Mouse (Mus musculus) heart, postnatal 0 days (tissue): Measurements from ENCODE around the gene Acp5.
A peak's percentile ranks its signal among the peaks of the same experiment; 100 is the strongest.

Experiments
- CTCF ChIP-seq: IDR thresholded peaks from 2 replicates; pipeline ENCODE4 v1.5.1; 2016; ENCODE audit warnings: antibody characterized with exemption, control low read depth, low read depth
- EP300 ChIP-seq: IDR thresholded peaks from 2 replicates; pipeline ENCODE4 v1.6.1; 2016; ENCODE audit warnings: antibody characterized with exemption, low read depth

DNA sequence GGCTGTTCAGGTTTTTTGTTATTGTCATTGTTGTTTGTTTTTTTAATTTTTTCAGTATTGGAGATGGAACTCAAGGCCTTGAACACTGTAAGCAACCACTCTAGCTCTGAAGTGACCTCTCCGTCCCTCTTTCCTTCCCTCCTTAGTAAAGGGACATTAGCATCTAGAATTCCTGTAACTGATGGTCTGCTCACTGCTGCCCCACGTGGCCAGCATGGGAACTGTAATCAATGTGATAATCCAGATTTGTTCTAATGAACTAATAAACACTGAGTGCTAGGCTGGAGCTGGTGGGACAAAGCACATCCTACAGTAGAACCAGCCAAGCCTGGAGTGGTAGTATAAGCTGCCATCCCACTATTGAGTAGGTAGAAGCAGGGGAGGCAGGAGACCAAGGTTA is 3.0 kb upstream of the Acp5 start:
- peak; percentile 85 for TF ChIP-seq CTCF
- TF ChIP-seq EP300: no peak
